Mouse (Mus musculus) MEL (cell line): ENCODE results near the gene Zfp689. TPM values are rescaled to one million over a fixed set of nuclear protein-coding genes. Genes with fewer than 3 reads are reported as not detected.
A peak's percentile ranks its signal among the peaks of the same experiment; 100 is the strongest.

Experiments
- DNase-seq: peaks from one replicate; pipeline ENCODE4 v3.0.0; 2011; ENCODE audit warnings: low read depth, low spot score
- H3K27ac ChIP-seq: 2 replicates; pipeline ENCODE4 v1.5.1; 2012; ENCODE audit warnings: low read depth, mild to moderate bottlenecking, control low read depth, low read length, moderate library complexity; ENCODE audit not compliant: control insufficient read depth
- H3K27me3 ChIP-seq, 2 experiments: fragments of 150-350 bp in 1 of 2; sonication (generic) in 1 of 2; 2 replicates each; pipeline ENCODE4 v1.6.1; 2012; ENCODE audit warnings: low read length in 2 of 2, mild to moderate bottlenecking in 2 of 2, improper control_type of control experiment in 1 of 2, moderate library complexity in 1 of 2; ENCODE audit not compliant: insufficient read depth in 2 of 2, control insufficient read depth in 1 of 2
- H3K36me3 ChIP-seq, 2 experiments: 2 replicates each; pipeline ENCODE4 v1.6.1; 2012 to 2014; ENCODE audit warnings: low read length in 2 of 2, improper control_type of control experiment in 1 of 2, inconsistent platforms in 1 of 2, mild to moderate bottlenecking in 1 of 2; ENCODE audit not compliant: insufficient read depth in 2 of 2, control insufficient read depth in 1 of 2
- H3K4me1 ChIP-seq, 2 experiments: fragments of 150-350 bp in 1 of 2; sonication (generic) in 1 of 2; 2 replicates each; pipeline ENCODE4 v1.6.1; 2012; ENCODE audit warnings: low read length in 2 of 2, improper control_type of control experiment in 1 of 2, mild to moderate bottlenecking in 1 of 2; ENCODE audit not compliant: insufficient read depth in 2 of 2, control insufficient read depth in 1 of 2
- H3K4me3 ChIP-seq, 2 experiments: fragments of 150-350 bp in 1 of 2; sonication (generic) in 1 of 2; 2 replicates each; pipeline ENCODE4 v1.5.1; 2012; ENCODE audit warnings: low read depth in 2 of 2, low read length in 2 of 2, mild to moderate bottlenecking in 2 of 2, moderate library complexity in 2 of 2, control low read depth in 1 of 2, improper control_type of control experiment in 1 of 2; ENCODE audit not compliant: control insufficient read depth in 1 of 2, insufficient read depth in 1 of 2
- H3K79me2 ChIP-seq: 2 replicates; pipeline ENCODE4 v1.6.1; 2012; ENCODE audit warnings: mild to moderate bottlenecking, low read length, moderate library complexity; ENCODE audit not compliant: control insufficient read depth, poor library complexity, insufficient read depth
- H3K9ac ChIP-seq: 2 replicates; pipeline ENCODE4 v1.6.1; 2012; ENCODE audit warnings: low read depth, mild to moderate bottlenecking, control low read depth, low read length, moderate library complexity; ENCODE audit not compliant: control insufficient read depth, poor library complexity, severe bottlenecking
- H3K9me3 ChIP-seq: fragments of 150-350 bp; sonication (generic); replicated peaks from 2 replicates; pipeline ENCODE4 v1.6.1; 2012; ENCODE audit warnings: mild to moderate bottlenecking, low read length, improper control_type of control experiment, moderate library complexity; ENCODE audit not compliant: insufficient read depth
- CHD1 ChIP-seq: IDR thresholded peaks from 2 replicates; pipeline ENCODE4 v1.6.1; 2012; ENCODE audit warnings: low read depth, mild to moderate bottlenecking, inconsistent platforms, low read length, improper control_type of control experiment
- CTCF ChIP-seq, 3 experiments: IDR thresholded peaks in 2 of 3; conservative IDR thresholded peaks in 1 of 3; 2 replicates each; pipeline ENCODE4 v1.5.1; 2011 to 2012; ENCODE audit warnings: low read length in 3 of 3, low read depth in 2 of 3, mild to moderate bottlenecking in 2 of 3, improper control_type of control experiment in 1 of 3, inconsistent platforms in 1 of 3, mixed read lengths in 1 of 3, moderate library complexity in 1 of 3; ENCODE audit not compliant: control insufficient read depth in 1 of 3, insufficient read depth in 1 of 3, poor library complexity in 1 of 3, severe bottlenecking in 1 of 3
- E2F4 ChIP-seq: IDR thresholded peaks from 2 replicates; pipeline ENCODE4 v1.6.1; 2011; ENCODE audit warnings: low read depth, low read length, improper control_type of control experiment, borderline replicate concordance
- EP300 ChIP-seq, 2 experiments: IDR thresholded peaks; 2 replicates each; pipeline ENCODE4 v1.6.1; 2011; ENCODE audit warnings: improper control_type of control experiment in 2 of 2, low read length in 2 of 2, low read depth in 1 of 2, mild to moderate bottlenecking in 1 of 2
- GATA1 ChIP-seq: IDR thresholded peaks from 2 replicates; pipeline ENCODE4 v1.6.1; 2011; ENCODE audit warnings: low read depth, low read length, improper control_type of control experiment
- HCFC1 ChIP-seq: IDR thresholded peaks from 2 replicates; pipeline ENCODE4 v1.6.1; 2012; ENCODE audit warnings: low read depth, mild to moderate bottlenecking, inconsistent platforms, low read length, improper control_type of control experiment, moderate library complexity
- JUND ChIP-seq: IDR thresholded peaks from 2 replicates; pipeline ENCODE4 v1.6.1; 2011; ENCODE audit warnings: low read depth, mild to moderate bottlenecking, improper control_type of control experiment, low read length
- KAT2A ChIP-seq: conservative IDR thresholded peaks from 2 replicates; pipeline ENCODE4 v1.6.1; 2012; ENCODE audit warnings: low read depth, low read length, improper control_type of control experiment, inconsistent platforms
- MAX ChIP-seq: IDR thresholded peaks from 2 replicates; pipeline ENCODE4 v1.6.1; 2011; ENCODE audit warnings: low read length, improper control_type of control experiment
- MAZ ChIP-seq: IDR thresholded peaks from 2 replicates; pipeline ENCODE4 v1.6.1; 2012; ENCODE audit warnings: low read depth, mild to moderate bottlenecking, inconsistent platforms, low read length, improper control_type of control experiment
- MEF2A ChIP-seq: IDR thresholded peaks from 2 replicates; pipeline ENCODE4 v1.6.1; 2014; ENCODE audit warnings: low read depth, mild to moderate bottlenecking, inconsistent platforms, low read length, improper control_type of control experiment; ENCODE audit not compliant: poor library complexity, insufficient replicate concordance, severe bottlenecking; ENCODE audit errors: extremely low read depth
- MYC ChIP-seq: IDR thresholded peaks from 2 replicates; pipeline ENCODE4 v1.6.1; 2011; ENCODE audit warnings: low read depth, mild to moderate bottlenecking, low read length, improper control_type of control experiment, moderate library complexity
- POLR2AphosphoS5 ChIP-seq: IDR thresholded peaks from 2 replicates; pipeline ENCODE4 v1.6.1; 2012; ENCODE audit warnings: low read depth, borderline replicate concordance, mild to moderate bottlenecking, inconsistent platforms, low read length, moderate library complexity, mixed read lengths
- RAD21 ChIP-seq: IDR thresholded peaks from 2 replicates; pipeline ENCODE4 v1.6.1; 2011; ENCODE audit warnings: mild to moderate bottlenecking, low read depth, low read length, improper control_type of control experiment
- RCOR1 ChIP-seq: IDR thresholded peaks from 2 replicates; pipeline ENCODE4 v1.6.1; 2012; ENCODE audit warnings: low read depth, mild to moderate bottlenecking, inconsistent platforms, low read length, improper control_type of control experiment
- SMC3 ChIP-seq: IDR thresholded peaks from 2 replicates; pipeline ENCODE4 v1.6.1; 2011; ENCODE audit warnings: low read depth, low read length, improper control_type of control experiment
- UBTF ChIP-seq: IDR thresholded peaks from 2 replicates; pipeline ENCODE4 v1.6.1; 2012; ENCODE audit warnings: low read depth, mild to moderate bottlenecking, inconsistent platforms, low read length, improper control_type of control experiment, moderate library complexity, borderline replicate concordance; ENCODE audit not compliant: insufficient read depth
- USF1 ChIP-seq: IDR thresholded peaks from 2 replicates; pipeline ENCODE4 v1.6.1; 2014; ENCODE audit warnings: low read depth, mild to moderate bottlenecking, inconsistent platforms, low read length, improper control_type of control experiment, moderate library complexity
- ZC3H11A ChIP-seq: IDR thresholded peaks from 2 replicates; pipeline ENCODE4 v1.6.1; 2012; ENCODE audit warnings: low read depth, mild to moderate bottlenecking, inconsistent platforms, low read length, improper control_type of control experiment
- ZMIZ1 ChIP-seq: IDR thresholded peaks from 2 replicates; pipeline ENCODE4 v1.6.1; 2012; ENCODE audit warnings: low read depth, mild to moderate bottlenecking, inconsistent platforms, low read length, improper control_type of control experiment, moderate library complexity
- ZNF384 ChIP-seq: IDR thresholded peaks from 2 replicates; pipeline ENCODE4 v1.6.1; 2012; ENCODE audit warnings: low read depth, mild to moderate bottlenecking, inconsistent platforms, low read length, improper control_type of control experiment
- polyA plus RNA-seq, 2 experiments: library from polyadenylated mRNA; stranded (reverse) in 1 of 2; unstranded in 1 of 2; fragments of >175 nt in 1 of 2; fragments of >200 nt in 1 of 2; gene quantifications; 2 replicates each; pipeline versions ENCODE4 v1.2.1 to v1.2.4; 2012; ENCODE audit warnings: low replicate concordance in 2 of 2, low read depth in 1 of 2; ENCODE audit not compliant: insufficient read length in 2 of 2, insufficient read depth in 1 of 2, missing spikeins in 1 of 2
- total RNA-seq: library from RNA; depleted of rRNA; stranded (reverse); fragments of 300-350 nt; gene quantifications from 2 replicates; pipeline ENCODE4 v1.2.3, GENCODE M21; 2012

Gene Zfp689
- total and polyA plus RNA-seq, 3 experiments, result 4.9 to 7.2 TPM; not detected in 1

DNA sequence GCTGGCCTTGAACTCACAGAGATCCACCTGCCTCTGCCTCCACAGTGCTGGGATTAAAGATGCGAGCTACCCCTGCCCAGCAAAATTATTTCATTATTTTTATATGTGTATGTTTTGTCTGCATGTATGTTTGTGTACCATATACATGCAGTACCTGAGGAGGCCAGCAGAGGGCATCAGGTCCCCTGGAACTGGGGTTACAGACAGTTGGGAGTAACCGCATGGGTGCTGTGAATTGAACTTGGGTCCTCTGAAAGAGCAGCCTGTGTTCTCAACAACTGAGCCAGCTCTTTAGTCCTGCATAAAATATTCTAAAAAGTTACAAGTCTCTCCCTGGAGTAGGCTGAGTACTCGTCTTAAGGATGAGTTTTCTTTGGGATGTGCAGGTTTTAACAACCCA is 11.2 kb downstream of the Zfp689 start:
- H3K4me1 ChIP-seq, result peaks cover 0 to 4% of the 10 kb centered on the region in 2 experiments; a peak in 1 of 4 replicates

DNA sequence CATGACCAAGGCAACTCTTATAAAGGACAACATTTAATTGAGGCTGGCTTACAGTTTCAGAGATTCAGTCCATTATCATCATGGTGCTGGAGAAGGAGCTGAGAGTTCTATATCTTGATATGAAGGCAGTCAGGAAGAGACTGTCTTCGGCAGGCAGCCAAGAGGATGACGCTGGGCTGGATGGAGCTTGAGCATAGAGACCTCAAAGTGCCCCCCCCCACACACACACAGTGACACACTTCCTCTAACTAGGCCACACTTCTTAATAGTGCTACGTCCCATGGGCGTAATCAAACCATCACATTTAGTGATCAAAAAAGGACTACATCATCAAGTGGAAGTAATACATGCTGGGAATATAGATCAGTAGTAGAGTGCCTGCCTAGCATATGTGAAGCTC is 13.8 kb downstream of the Zfp689 start:
- H3K27me3 ChIP-seq, result no peaks in the 10 kb centered on the region
- no peak overlapping the region for H3K4me3 ChIP-seq
- peak; percentile 62 for DNase-seq
- H3K9ac ChIP-seq, result no peak overlapping the region
- H3K36me3 ChIP-seq, result no peaks in the 10 kb centered on the region; a peak in 1 of 4 replicates
- H3K27ac ChIP-seq, result no peak overlapping the region
- H3K4me1 ChIP-seq, result peaks cover 0 to 4% of the 10 kb centered on the region in 2 experiments; a peak in 1 of 4 replicates
- H3K9me3 ChIP-seq, result no peaks in the 10 kb centered on the region
- H3K79me2 ChIP-seq, result no peaks in the 10 kb centered on the region
- no peak for TF ChIP-seq RCOR1
- no peak for TF ChIP-seq MYC
- no peak for TF ChIP-seq USF1
- TF ChIP-seq KAT2A, result no peak
- TF ChIP-seq MAX, result no peak
- TF ChIP-seq GATA1, result no peak
- no peak for TF ChIP-seq ZNF384
- no peak for TF ChIP-seq UBTF
- no peak for TF ChIP-seq E2F4
- TF ChIP-seq POLR2AphosphoS5, result no peak
- TF ChIP-seq HCFC1, result no peak
- TF ChIP-seq JUND, result no peak
- TF ChIP-seq MAZ, result no peak
- no peak for TF ChIP-seq EP300 (IDR thresholded peaks at IDR 0.05; ENCODE audit: low read depth in 1 of 2, low read length in 2 of 2)

More for the DNA sequence above, 11.2 kb downstream of the Zfp689 start:
- Histone ChIP-seq H3K79me2 (no peaks in the 10 kb centered on the region), H3K27me3 (no peaks in the 10 kb centered on the region), H3K9me3 (no peaks in the 10 kb centered on the region), H3K9ac (no peak overlapping the region), H3K36me3 (no peaks in the 10 kb centered on the region; a peak in 1 of 4 replicates), H3K4me3 (no peak overlapping the region), H3K27ac (no peak overlapping the region)
- peak; percentile 64 for DNase-seq
- TF ChIP-seq SMC3 (peak; percentile 57), RAD21 (peak; percentile 57), MEF2A (no peak), ZC3H11A (0 out of 2 replicates have a peak, but pooled peaks have one; percentile 25), CTCF (IDR thresholded peaks at IDR 0.05 in 2 of 3, conservative IDR thresholded peaks at IDR 0.05 in 1 of 3; ENCODE audit: control insufficient read depth in 1 of 3, insufficient read depth in 1 of 3, low read depth in 2 of 3, low read length in 3 of 3, poor library complexity in 1 of 3, severe bottlenecking in 1 of 3) (peak; percentile 63 to 78 (median 74)), E2F4 (no peak), JUND (no peak), CHD1 (no peak), ZNF384 (no peak), ZMIZ1 (no peak)
